Mouse (Mus musculus): ENCODE measurements around the gene Pde4b. TPM values are rescaled to one million over a fixed set of nuclear protein-coding genes. Genes with fewer than 3 reads are reported as not detected.
A peak's percentile ranks its signal among the peaks of the same experiment; 100 is the strongest.

The Pde4b gene
- polyA plus RNA-seq, 1 experiment from 2014 or later = 43.4 TPM

- WGBS = 88% methylated on average over 7 of the region's 7 CpGs
- no peaks in the 10 kb centered on the region for H3K36me3 ChIP-seq (ENCODE audit: control insufficient read depth, insufficient read depth, low read length)
- ATAC-seq = no peak
- no peak overlapping the region for H3K4me2 ChIP-seq (ENCODE audit: low read length)
- no peak overlapping the region for H3K4me3 ChIP-seq (ENCODE audit: low read length)
- no peaks in the 10 kb centered on the region for H3K9me3 ChIP-seq (ENCODE audit: control insufficient read depth, low read length)
- H3K4me1 ChIP-seq (ENCODE audit: control insufficient read depth, insufficient read depth, low read depth, low read length) = no peaks in the 10 kb centered on the region
- H3K27ac ChIP-seq (ENCODE audit: low read depth, low read length) = no peak overlapping the region
- no peaks in the 10 kb centered on the region for H3K27me3 ChIP-seq (replicated peaks; ENCODE audit: control insufficient read depth, insufficient read depth, low read length)
- no peak overlapping the region for H3K9ac ChIP-seq (ENCODE audit: low read depth, low read length)
Observed at GRCm38 (mm10) chr4:102655331-102655730, 568.0 kb downstream of the Pde4b start.

GRCm38 (mm10) chr4:102656494-102657036 lies 569.2 kb downstream of the Pde4b start:
- ATAC-seq = peak; percentile 60; the same call in 1 of the 2 replicates
- H3K9ac ChIP-seq (ENCODE audit: low read depth, low read length) = no peak overlapping the region
- H3K4me3 ChIP-seq (ENCODE audit: low read length) = no peak overlapping the region
- H3K9me3 ChIP-seq (ENCODE audit: control insufficient read depth, low read length) = no peaks in the 10 kb centered on the region
- no peaks in the 10 kb centered on the region for H3K36me3 ChIP-seq (ENCODE audit: control insufficient read depth, insufficient read depth, low read length)
- no peak overlapping the region for H3K4me2 ChIP-seq (ENCODE audit: low read length)
- no peak overlapping the region for H3K27ac ChIP-seq (ENCODE audit: low read depth, low read length)
- H3K27me3 ChIP-seq (replicated peaks; ENCODE audit: control insufficient read depth, insufficient read depth, low read length) = no peaks in the 10 kb centered on the region
- 19% methylated on average over 3 of the region's 3 CpGs for WGBS
- H3K4me1 ChIP-seq (ENCODE audit: control insufficient read depth, insufficient read depth, low read depth, low read length) = no peaks in the 10 kb centered on the region

Other genes starting within 250 kb of the Pde4b start
- gene B020004J07Rik, start 243.5 kb upstream of the Pde4b start, polyA plus RNA-seq (2015; fragmentation: Nextera tagmentation; extraction: Ambion mirVana) = not detected in 2 replicates
- not detected in 2 replicates for gene C130073F10Rik, start 193.8 kb upstream of the Pde4b start, polyA plus RNA-seq (2015; fragmentation: Nextera tagmentation; extraction: Ambion mirVana)
- not detected in 2 replicates for gene Gm12800, start 178.4 kb upstream of the Pde4b start, polyA plus RNA-seq (2015; fragmentation: Nextera tagmentation; extraction: Ambion mirVana)
- gene Gm12794, start 147.1 kb upstream of the Pde4b start, polyA plus RNA-seq (2015; fragmentation: Nextera tagmentation; extraction: Ambion mirVana) = not detected in 2 replicates
- gene Gm12790, start 106.5 kb upstream of the Pde4b start, polyA plus RNA-seq (2015; fragmentation: Nextera tagmentation; extraction: Ambion mirVana) = not detected in 2 replicates
- not detected in 2 replicates for gene Gm12789, start 100.9 kb upstream of the Pde4b start, polyA plus RNA-seq (2015; fragmentation: Nextera tagmentation; extraction: Ambion mirVana)